Mouse (Mus musculus): ENCODE data around the gene Axl.

- TF ChIP-seq POLR2AphosphoS2 (IDR thresholded peaks at IDR 0.05; ENCODE audit: low read depth, low read length) (no peak), CTCF (conservative IDR thresholded peaks at IDR 0.05 in 1 of 2, IDR thresholded peaks at IDR 0.05 in 1 of 2; ENCODE audit: low read depth in 2 of 2, low read length in 2 of 2) (peak; percentile 18 to 81; a peak in 3 of 4 replicates), POLR2A (IDR thresholded peaks at IDR 0.05; ENCODE audit: low read depth, low read length) (no peak), MYC (IDR thresholded peaks at IDR 0.05; ENCODE audit: low read depth, low read length) (no peak), EP300 (IDR thresholded peaks at IDR 0.05; ENCODE audit: low read length) (no peak), SIN3A (IDR thresholded peaks at IDR 0.05; ENCODE audit: low read length) (no peak), ELF1 (IDR thresholded peaks at IDR 0.05; ENCODE audit: low read depth, low read length) (no peak)
These were observed 17.3 kb upstream of the Axl start for GRCm38 (mm10) chr7:25805631-25806343.

All from CH12.LX (cell line).